Mouse (Mus musculus): ENCODE data around the gene Prss2.
"Not testable (repeated sequence)": the region's sequence is repeated elsewhere in the genome, so short reads cannot be mapped to it uniquely, and the experiment has no call there.

Prss2 gene

GRCm38 (mm10) chr6:41557468-41557867 is 35.9 kb downstream of the Prss2 start:
- no peak for DNase-seq

- DNase-seq, result no peak
Observed at GRCm38 (mm10) chr6:41558271-41558670, 36.7 kb downstream of the Prss2 start.

- no peak for DNase-seq
Observed at GRCm38 (mm10) chr6:41559331-41559730, 37.7 kb downstream of the Prss2 start.

- DNase-seq, result no peak
Observed at GRCm38 (mm10) chr6:41560273-41560672, 38.7 kb downstream of the Prss2 start.

- DNase-seq, result no peak
Observed at GRCm38 (mm10) chr6:41562598-41562997, 41.0 kb downstream of the Prss2 start.

GRCm38 (mm10) chr6:41563104-41563951 is 41.7 kb downstream of the Prss2 start:
- DNase-seq, result not testable (repeated sequence)

- no peak for DNase-seq
Observed at GRCm38 (mm10) chr6:41565261-41565660, 43.7 kb downstream of the Prss2 start.

- no peak for DNase-seq
Observed at GRCm38 (mm10) chr6:41566965-41567364, 45.4 kb downstream of the Prss2 start.

GRCm38 (mm10) chr6:41569078-41569477 is 47.5 kb downstream of the Prss2 start:
- DNase-seq, result no peak
